Mouse (Mus musculus) heart, embryonic 15.5 days (tissue): ENCODE results near the gene Gm11027. TPM values are rescaled to one million over a fixed set of nuclear protein-coding genes. Genes with fewer than 3 reads are reported as not detected.

Source experiments
- ATAC-seq: fragments of 200-750 bp; cut with Nextera tagmentation; replicated peaks from 2 replicates; pipeline ENCODE4 v1.8.0; 2017; ENCODE audit warnings: low read depth, moderate TSS enrichment; ENCODE audit not compliant: insufficient number of reproducible peaks, insufficient read depth, low FRiP score
- H3K27ac ChIP-seq: fragments of 300-500 bp; sonication (generic); 2 replicates; pipeline ENCODE4 v1.5.1; 2015; ENCODE audit warnings: mild to moderate bottlenecking, inconsistent platforms
- H3K27me3 ChIP-seq: fragments of 300-500 bp; sonication (generic); 2 replicates; pipeline ENCODE4 v1.6.1; 2015; ENCODE audit warnings: inconsistent platforms
- H3K36me3 ChIP-seq: fragments of 300-500 bp; sonication (generic); 2 replicates; pipeline ENCODE4 v1.6.1; 2015; ENCODE audit warnings: mild to moderate bottlenecking, inconsistent platforms
- H3K4me1 ChIP-seq: fragments of 300-500 bp; sonication (generic); replicated peaks from 2 replicates; pipeline ENCODE4 v1.6.1; 2015; ENCODE audit warnings: inconsistent platforms
- H3K4me2 ChIP-seq: fragments of 300-500 bp; sonication (generic); 2 replicates; pipeline ENCODE4 v1.6.1; 2015; ENCODE audit warnings: inconsistent platforms, mild to moderate bottlenecking, moderate library complexity
- H3K4me3 ChIP-seq: fragments of 300-500 bp; sonication (generic); 2 replicates; pipeline ENCODE4 v1.5.1; 2015; ENCODE audit warnings: mild to moderate bottlenecking, inconsistent platforms
- H3K9ac ChIP-seq: fragments of 300-500 bp; sonication (generic); 2 replicates; pipeline ENCODE4 v1.6.1; 2015; ENCODE audit warnings: mild to moderate bottlenecking, inconsistent platforms
- H3K9me3 ChIP-seq: fragments of 300-500 bp; sonication (generic); replicated peaks from 2 replicates; pipeline ENCODE4 v1.6.1; 2016; ENCODE audit warnings: inconsistent platforms
- WGBS: fragments of 180-500 bp; shearing (Covaris S2); methylation state at CpG from one replicate; pipeline ENCODE4 v1.1.7; 2015; ENCODE audit warnings: mixed read lengths; 5-methylcytosine and 5-hydroxymethylcytosine counted together
- polyA plus RNA-seq: library from polyadenylated mRNA; unstranded; fragments of >200 nt; fragmentation: Nextera tagmentation; extraction: Ambion mirVana; gene quantifications from 2 replicates; pipeline ENCODE4 v1.2.1, GENCODE M21; 2015

Gm11027 gene
- polyA plus RNA-seq, 1 experiment from 2014 or later, result not detected

DNA sequence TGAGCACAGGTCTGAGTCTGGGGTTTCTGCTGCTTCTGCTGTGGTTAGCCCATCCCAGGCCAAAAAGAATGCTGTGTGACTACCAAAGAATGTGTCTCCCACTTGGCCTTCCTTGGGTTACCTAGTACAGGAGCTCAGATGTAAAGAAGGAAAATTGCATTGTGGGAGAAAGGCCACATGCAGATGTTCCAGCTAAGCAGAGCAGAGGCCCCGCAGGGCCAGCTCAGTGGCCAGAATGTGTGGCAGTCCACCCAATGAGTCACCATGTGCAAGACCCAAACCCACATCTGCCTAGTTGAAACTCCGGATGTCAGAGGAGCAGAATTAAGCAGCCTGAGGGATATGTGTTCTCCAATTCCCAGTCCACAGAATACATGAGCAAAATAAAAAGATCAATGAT is 16.9 kb upstream of the Gm11027 start:
- Histone ChIP-seq H3K4me2 (no peak overlapping the region), H3K9ac (no peak overlapping the region), H3K9me3 (no peaks in the 10 kb centered on the region), H3K36me3 (no peaks in the 10 kb centered on the region), H3K4me1 (0 out of 2 replicates have a peak, but pooled peaks cover 6% of the 10 kb centered on the region), H3K27ac (no peak overlapping the region), H3K27me3 (peaks cover 5% of the 10 kb centered on the region; the same call in 1 of the 2 replicates), H3K4me3 (no peak overlapping the region)
- 83% methylated on average over 2 of the region's 2 CpGs for WGBS
- no peak for ATAC-seq

DNA sequence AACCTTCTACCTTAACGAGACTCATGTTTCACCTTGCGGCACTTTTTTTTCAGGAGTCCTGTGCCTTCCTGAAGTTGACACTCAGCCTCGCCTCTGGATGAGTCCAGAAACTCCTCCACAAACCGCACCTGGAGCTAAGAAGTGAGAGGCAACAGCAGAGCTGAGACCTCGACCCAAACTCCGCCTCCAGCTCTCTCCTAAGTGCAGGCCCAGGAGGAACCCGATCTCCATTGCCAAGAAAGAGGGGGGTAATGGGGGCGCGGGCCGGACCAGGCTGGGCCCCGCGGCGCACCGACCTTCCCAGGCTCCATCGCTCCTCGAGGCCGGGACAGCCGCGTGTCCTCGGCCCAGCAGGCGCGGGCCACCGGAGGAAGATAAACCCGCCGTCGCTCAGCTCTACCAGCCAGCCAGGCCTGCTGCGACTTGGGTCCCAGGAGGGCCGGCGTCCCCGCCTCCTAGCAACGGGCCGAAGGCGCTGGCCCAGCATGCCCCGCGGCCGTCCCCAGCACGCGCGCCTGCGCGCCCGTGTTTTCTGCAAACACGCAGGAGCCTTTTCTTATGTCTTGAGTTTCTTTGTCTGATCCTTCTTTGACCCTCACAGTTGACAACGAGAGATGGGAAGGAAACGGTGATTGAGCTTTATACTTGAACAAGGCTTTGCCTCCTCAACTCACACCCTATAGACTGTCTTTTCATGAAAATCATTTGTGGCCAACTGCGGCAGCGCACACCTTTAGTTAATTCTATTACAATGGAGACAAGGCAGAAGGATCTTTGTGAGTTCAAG is 12.4 kb upstream of the Gm11027 start, which contains the start of gene Wdr60:
Gene Wdr60, minus strand, starts transcription at position 468 of the 787 bp plus-strand sequence.
- ATAC-seq, result peak; percentile 94
- 4% methylated on average over 47 of the region's 47 CpGs for WGBS
- Histone ChIP-seq H3K27ac (peak within 1 kb of the TSS; percentile 66; the same call in 1 of the 2 replicates), H3K4me3 (peak within 1 kb of the TSS; percentile 74), H3K9ac (peak within 1 kb of the TSS; percentile 78), H3K4me2 (peak within 1 kb of the TSS; percentile 93), H3K27me3 (peaks cover 33% of the 10 kb centered on the region), H3K4me1 (0 out of 2 replicates have a peak, but pooled peaks cover 8% of the 10 kb centered on the region), H3K36me3 (no peaks in the 10 kb centered on the region), H3K9me3 (no peaks in the 10 kb centered on the region)

DNA sequence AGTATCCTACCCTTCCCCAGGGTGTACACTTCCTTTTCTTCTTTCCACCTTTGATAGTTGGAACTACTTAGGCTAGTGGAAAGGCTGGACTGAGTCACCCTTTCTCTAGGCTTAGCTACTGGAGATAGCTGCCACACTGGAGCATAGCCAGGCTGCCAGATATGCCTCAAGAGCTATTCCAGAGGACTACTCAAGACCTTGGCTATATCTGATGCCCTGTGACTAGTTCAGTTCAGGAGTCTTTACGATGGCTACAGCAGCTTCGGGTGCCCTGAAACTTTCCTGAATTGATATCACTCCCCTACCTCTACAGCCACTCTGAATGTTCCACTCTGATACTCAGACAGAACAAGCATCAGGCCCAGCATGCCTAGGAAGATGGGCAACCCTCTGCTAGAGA is 10.4 kb upstream of the Gm11027 start:
- no peaks in the 10 kb centered on the region for H3K9me3 ChIP-seq
- H3K4me3 ChIP-seq, result no peak overlapping the region
- no peak for ATAC-seq
- H3K36me3 ChIP-seq, result no peaks in the 10 kb centered on the region
- WGBS, result 49% methylated on average over 2 of the region's 2 CpGs
- no peak overlapping the region for H3K4me2 ChIP-seq
- H3K27me3 ChIP-seq, result peaks cover 45% of the 10 kb centered on the region
- H3K27ac ChIP-seq, result no peak overlapping the region
- 0 out of 2 replicates have a peak, but pooled peaks cover 8% of the 10 kb centered on the region for H3K4me1 ChIP-seq
- no peak overlapping the region for H3K9ac ChIP-seq

DNA sequence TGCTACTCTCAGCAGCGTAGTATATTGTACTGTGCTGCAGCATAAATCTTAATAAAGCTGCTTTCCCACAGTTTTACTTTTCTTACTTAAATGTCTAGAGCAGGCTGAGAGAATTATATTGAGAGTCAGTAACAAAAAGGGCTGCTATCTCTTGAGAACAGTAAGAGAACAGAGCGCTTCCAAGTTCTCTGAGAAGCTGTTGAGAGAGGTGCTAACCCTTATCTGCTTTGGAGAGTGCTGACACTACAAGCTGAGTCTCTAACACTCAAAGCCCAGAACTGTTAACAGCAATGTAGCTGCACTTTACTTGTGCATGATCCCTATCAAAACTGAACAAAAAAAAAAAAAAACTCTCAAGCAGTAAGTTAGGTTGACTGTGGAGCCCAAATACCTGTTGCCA is 9.9 kb upstream of the Gm11027 start:
- ATAC-seq, result no peak
- H3K36me3 ChIP-seq, result no peaks in the 10 kb centered on the region
- 39% methylated on average over 2 of the region's 2 CpGs for WGBS
- no peak overlapping the region for H3K4me2 ChIP-seq
- H3K27ac ChIP-seq, result no peak overlapping the region
- H3K4me1 ChIP-seq, result 0 out of 2 replicates have a peak, but pooled peaks cover 8% of the 10 kb centered on the region
- H3K9ac ChIP-seq, result no peak overlapping the region
- H3K9me3 ChIP-seq, result no peaks in the 10 kb centered on the region
- no peak overlapping the region for H3K4me3 ChIP-seq
- H3K27me3 ChIP-seq, result peaks cover 50% of the 10 kb centered on the region

DNA sequence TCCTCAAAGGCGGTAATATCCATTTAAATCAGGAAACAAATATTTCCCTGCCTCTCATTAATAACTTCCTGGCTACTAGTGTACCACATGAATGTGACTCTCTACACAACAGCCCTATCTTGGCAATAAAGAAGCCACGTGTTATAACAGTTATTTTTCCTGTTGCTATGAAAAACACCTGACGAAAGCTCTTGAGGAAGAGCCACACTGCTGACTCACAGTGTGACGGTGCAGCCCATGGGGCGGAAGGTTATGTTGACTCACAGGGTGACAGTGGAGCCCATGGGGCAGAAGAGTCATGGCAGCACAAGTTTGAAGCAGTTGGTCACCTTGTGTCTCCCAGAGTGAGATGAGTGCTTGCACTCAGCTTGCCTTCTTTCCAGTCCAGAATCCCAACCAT is 5.7 kb upstream of the Gm11027 start:
- no peaks in the 10 kb centered on the region for H3K36me3 ChIP-seq
- peaks cover 75% of the 10 kb centered on the region for H3K27me3 ChIP-seq
- 0 out of 2 replicates have a peak, but pooled peaks cover 2% of the 10 kb centered on the region for H3K4me1 ChIP-seq
- H3K4me3 ChIP-seq, result no peak overlapping the region
- H3K9ac ChIP-seq, result no peak overlapping the region
- no peaks in the 10 kb centered on the region for H3K9me3 ChIP-seq
- ATAC-seq, result no peak
- no peak overlapping the region for H3K4me2 ChIP-seq
- H3K27ac ChIP-seq, result no peak overlapping the region
- 59% methylated on average over 5 of the region's 5 CpGs for WGBS

DNA sequence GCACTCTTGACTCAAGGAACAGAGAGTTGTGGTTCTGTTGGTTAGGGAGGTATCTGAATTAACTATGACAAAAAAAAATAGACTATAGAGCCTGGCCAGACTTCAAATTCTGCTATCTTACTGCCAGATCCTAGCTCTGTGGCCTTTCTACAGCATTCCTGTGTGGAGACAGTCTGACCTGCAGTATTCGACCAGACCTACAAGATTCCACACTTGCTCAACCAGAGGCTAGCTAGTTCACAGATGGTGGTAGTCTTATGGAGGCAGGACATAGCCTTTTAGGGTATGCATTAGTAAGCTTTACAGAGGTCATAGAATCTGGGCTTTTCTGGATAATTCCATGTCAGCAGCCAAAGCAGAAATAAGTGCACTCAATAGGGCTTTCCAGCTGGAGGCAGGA is 4.6 kb upstream of the Gm11027 start:
- Histone ChIP-seq H3K36me3 (no peaks in the 10 kb centered on the region), H3K27me3 (peaks cover 75% of the 10 kb centered on the region), H3K27ac (no peak overlapping the region), H3K9me3 (no peaks in the 10 kb centered on the region), H3K9ac (no peak overlapping the region), H3K4me1 (no peaks in the 10 kb centered on the region), H3K4me2 (no peak overlapping the region), H3K4me3 (no peak overlapping the region)
- no peak for ATAC-seq
- 56% methylated on average over 1 of the region's 1 CpGs for WGBS

DNA sequence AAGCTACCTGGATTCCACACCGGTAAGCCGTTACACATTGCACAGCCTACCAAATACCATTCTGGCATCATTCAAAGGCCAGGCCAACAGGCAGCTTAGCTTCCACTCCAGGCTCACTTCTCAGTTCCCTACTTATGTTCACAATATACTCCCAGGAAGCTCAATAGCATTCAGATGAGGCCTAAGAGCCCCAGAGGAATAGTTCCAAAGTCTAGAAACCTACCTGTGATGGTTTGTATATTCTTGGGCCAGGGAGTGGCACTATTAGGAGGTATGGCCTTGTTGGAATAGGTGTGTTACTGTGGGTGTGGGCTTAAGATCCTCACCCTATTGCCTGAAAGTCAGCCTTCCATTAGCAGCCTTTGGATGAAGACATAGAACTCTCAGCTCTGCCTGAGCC is 4.1 kb upstream of the Gm11027 start:
- Histone ChIP-seq H3K27me3 (peaks cover 75% of the 10 kb centered on the region), H3K4me1 (no peaks in the 10 kb centered on the region), H3K36me3 (no peaks in the 10 kb centered on the region), H3K4me2 (no peak overlapping the region), H3K9ac (no peak overlapping the region), H3K9me3 (no peaks in the 10 kb centered on the region), H3K4me3 (no peak overlapping the region), H3K27ac (no peak overlapping the region)
- 91% methylated on average over 2 of the region's 2 CpGs for WGBS
- no peak for ATAC-seq

DNA sequence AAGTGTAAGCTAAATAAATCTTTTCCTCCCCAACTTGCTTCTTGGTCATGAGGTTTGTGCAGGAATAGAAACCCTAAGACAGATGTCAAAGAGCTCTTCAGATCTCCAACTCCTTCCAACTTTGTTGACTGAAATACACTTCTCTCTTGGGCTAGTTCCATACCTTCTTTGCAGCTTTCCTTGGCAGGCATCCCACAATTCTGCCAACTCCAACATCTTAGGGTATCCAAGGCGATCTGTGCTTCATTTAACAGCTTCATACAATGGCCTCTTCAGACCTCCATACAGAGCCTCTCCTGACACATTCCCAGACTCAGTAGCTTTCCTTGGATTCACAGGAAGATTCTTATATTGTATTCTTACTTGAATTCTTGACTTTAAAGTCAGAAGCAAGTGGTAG is 1.5 kb upstream of the Gm11027 start:
- no peak for ATAC-seq
- Histone ChIP-seq H3K36me3 (no peaks in the 10 kb centered on the region), H3K4me3 (no peak overlapping the region), H3K9ac (no peak overlapping the region), H3K9me3 (no peaks in the 10 kb centered on the region), H3K27ac (no peak overlapping the region), H3K4me1 (no peaks in the 10 kb centered on the region), H3K27me3 (peaks cover 59% of the 10 kb centered on the region), H3K4me2 (no peak overlapping the region)
- 40% methylated on average over 1 of the region's 1 CpGs for WGBS

DNA sequence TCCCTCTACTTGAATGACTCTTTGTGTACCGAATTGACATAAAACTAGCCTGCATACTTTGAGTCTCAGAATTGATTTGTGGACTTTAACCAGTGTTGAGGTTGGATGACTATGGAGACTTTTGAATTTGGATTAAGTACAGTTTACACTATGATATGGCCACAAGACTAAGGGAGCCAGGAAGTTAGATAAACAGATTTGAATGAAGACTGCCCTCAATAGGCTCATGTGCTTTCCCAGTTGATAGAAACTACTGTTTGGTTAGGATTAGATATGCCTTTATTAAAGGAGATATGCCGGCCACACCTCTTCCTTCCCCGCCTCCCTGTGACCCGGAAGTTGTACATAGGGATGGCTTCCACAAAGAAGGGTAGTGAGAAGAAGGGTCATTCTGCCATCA is 445 bp downstream of the Gm11027 start:
- WGBS, result 76% methylated on average over 4 of the region's 4 CpGs
- H3K4me3 ChIP-seq, result no peak overlapping the region
- no peak overlapping the region for H3K27ac ChIP-seq
- H3K27me3 ChIP-seq, result peaks cover 43% of the 10 kb centered on the region
- H3K4me2 ChIP-seq, result no peak overlapping the region
- no peak overlapping the region for H3K9ac ChIP-seq
- no peaks in the 10 kb centered on the region for H3K9me3 ChIP-seq
- no peak for ATAC-seq
- H3K4me1 ChIP-seq, result 0 out of 2 replicates have a peak, but pooled peaks cover 2% of the 10 kb centered on the region
- no peaks in the 10 kb centered on the region for H3K36me3 ChIP-seq

DNA sequence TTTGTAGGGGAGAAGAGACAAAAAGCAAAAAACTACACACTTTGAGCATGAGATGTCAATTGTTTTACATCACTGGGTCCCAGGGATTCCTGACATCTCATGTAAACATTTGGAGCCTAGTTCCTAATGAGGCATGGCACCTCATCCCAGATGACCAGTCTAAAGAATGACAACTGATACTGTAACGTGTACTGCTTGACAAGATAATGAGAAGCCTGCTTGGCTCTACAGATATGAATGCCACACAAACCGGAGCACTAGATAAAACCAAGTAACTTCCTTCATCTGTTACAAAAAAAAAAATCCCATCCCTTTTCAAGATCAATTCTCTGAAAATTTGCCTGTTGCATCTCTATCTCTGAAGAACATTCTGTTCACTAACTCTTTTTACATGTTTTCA is 1.8 kb downstream of the Gm11027 start:
- Histone ChIP-seq H3K36me3 (no peaks in the 10 kb centered on the region), H3K9me3 (no peaks in the 10 kb centered on the region), H3K4me2 (no peak overlapping the region), H3K9ac (no peak overlapping the region), H3K27ac (no peak overlapping the region), H3K4me3 (no peak overlapping the region), H3K4me1 (peaks cover 5% of the 10 kb centered on the region), H3K27me3 (peaks cover 33% of the 10 kb centered on the region)
- WGBS, result 21% methylated on average over 2 of the region's 2 CpGs
- no peak for ATAC-seq

DNA sequence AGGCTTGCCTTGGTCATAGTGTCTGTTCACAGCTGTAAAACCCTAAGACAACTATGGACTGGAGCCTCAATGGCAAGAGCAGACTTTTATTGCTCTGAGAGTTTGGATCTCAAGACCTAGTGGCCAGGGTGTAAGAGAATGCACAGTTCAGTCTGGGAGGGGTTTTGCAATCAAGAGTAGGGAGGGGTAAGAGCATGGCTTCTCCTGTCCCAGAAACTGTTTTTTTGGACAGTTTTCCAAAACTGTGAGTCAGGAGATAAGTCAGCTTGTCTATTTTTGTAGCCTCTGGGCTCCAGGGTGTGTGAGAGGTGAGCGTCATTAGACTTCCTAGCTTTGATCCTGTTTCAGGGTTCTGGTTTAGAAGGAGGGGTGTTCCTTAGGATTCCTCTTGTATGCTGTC is 3.4 kb downstream of the Gm11027 start:
- no peak overlapping the region for H3K27ac ChIP-seq
- H3K27me3 ChIP-seq, result peaks cover 18% of the 10 kb centered on the region; the same call in 1 of the 2 replicates
- no peaks in the 10 kb centered on the region for H3K36me3 ChIP-seq
- ATAC-seq, result no peak
- H3K4me3 ChIP-seq, result no peak overlapping the region
- no peaks in the 10 kb centered on the region for H3K9me3 ChIP-seq
- 85% methylated on average over 1 of the region's 1 CpGs for WGBS
- H3K4me1 ChIP-seq, result peaks cover 13% of the 10 kb centered on the region
- H3K4me2 ChIP-seq, result no peak overlapping the region
- no peak overlapping the region for H3K9ac ChIP-seq

DNA sequence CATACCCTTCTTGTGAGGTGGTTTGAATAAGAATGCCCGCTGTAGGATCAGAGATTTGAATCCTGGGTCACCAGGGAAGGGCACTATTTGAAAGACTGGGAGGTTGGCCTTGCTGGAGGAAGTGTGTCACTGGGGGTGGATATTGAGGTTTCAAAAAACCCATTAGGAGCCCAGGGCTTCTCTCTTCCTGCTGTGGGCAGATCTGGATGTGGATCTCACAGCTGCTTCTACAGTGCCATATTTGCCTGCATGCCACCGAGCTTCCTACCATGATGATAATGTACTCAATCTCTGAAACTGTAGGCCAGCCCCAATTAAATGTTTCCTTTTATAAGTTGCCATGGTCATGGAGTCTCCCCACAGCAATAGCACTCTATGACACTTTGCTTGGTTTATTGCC is 4.0 kb downstream of the Gm11027 start:
- H3K4me2 ChIP-seq, result no peak overlapping the region
- no peak overlapping the region for H3K4me3 ChIP-seq
- no peaks in the 10 kb centered on the region for H3K36me3 ChIP-seq
- no peak overlapping the region for H3K9ac ChIP-seq
- H3K9me3 ChIP-seq, result no peaks in the 10 kb centered on the region
- peaks cover 13% of the 10 kb centered on the region for H3K4me1 ChIP-seq
- peaks cover 12% of the 10 kb centered on the region; the same call in 1 of the 2 replicates for H3K27me3 ChIP-seq
- WGBS, result 92% methylated on average over 2 of the region's 2 CpGs
- no peak overlapping the region for H3K27ac ChIP-seq
- no peak for ATAC-seq
